Mouse (Mus musculus) right cerebral cortex, postnatal 14 days (tissue): ENCODE data around the gene N4bp2.

ENCODE experiments used
- DNase-seq: peaks from one replicate; pipeline ENCODE4 v3.0.0; 2022

Gene N4bp2

GRCm38 (mm10) chr5:65831917-65832618, 68.7 kb downstream of the N4bp2 start:
- no peak for DNase-seq

GRCm38 (mm10) chr5:65833092-65833491, 69.8 kb downstream of the N4bp2 start:
- no peak for DNase-seq

- DNase-seq: no peak
Measured at GRCm38 (mm10) chr5:65833766-65834498, 70.6 kb downstream of the N4bp2 start.

- DNase-seq: no peak
Measured at GRCm38 (mm10) chr5:65838053-65838452, 74.7 kb downstream of the N4bp2 start.

- no peak for DNase-seq
Measured at GRCm38 (mm10) chr5:65842947-65843346, 79.6 kb downstream of the N4bp2 start.

GRCm38 (mm10) chr5:65846534-65846933, 83.2 kb downstream of the N4bp2 start:
- DNase-seq: no peak

- DNase-seq: no peak
Measured at GRCm38 (mm10) chr5:65846958-65847357, 83.6 kb downstream of the N4bp2 start.

- no peak for DNase-seq
Measured at GRCm38 (mm10) chr5:65847656-65848055, 84.3 kb downstream of the N4bp2 start.

GRCm38 (mm10) chr5:65850765-65851164, 87.4 kb downstream of the N4bp2 start:
- DNase-seq: no peak

GRCm38 (mm10) chr5:65854786-65855191, 91.5 kb downstream of the N4bp2 start:
- no peak for DNase-seq

- no peak for DNase-seq
Measured at GRCm38 (mm10) chr5:65855571-65855970, 92.2 kb downstream of the N4bp2 start.

GRCm38 (mm10) chr5:65856591-65857411, 93.5 kb downstream of the N4bp2 start:
- DNase-seq: no peak

GRCm38 (mm10) chr5:65857935-65858334, 94.6 kb downstream of the N4bp2 start:
- no peak for DNase-seq

- DNase-seq: no peak
Measured at GRCm38 (mm10) chr5:65858355-65858754, 95.0 kb downstream of the N4bp2 start.

GRCm38 (mm10) chr5:65858898-65859297, 95.6 kb downstream of the N4bp2 start:
- DNase-seq: no peak

- no peak for DNase-seq
Measured at GRCm38 (mm10) chr5:65859396-65859795, 96.1 kb downstream of the N4bp2 start.

- DNase-seq: no peak
Measured at GRCm38 (mm10) chr5:65860281-65861000, 97.1 kb downstream of the N4bp2 start.

- DNase-seq: no peak
Measured at GRCm38 (mm10) chr5:65861154-65861944, 98.0 kb downstream of the N4bp2 start, which contains the start of gene Rhoh. Rhoh (plus strand) TSS chr5:65861213.

GRCm38 (mm10) chr5:65862217-65862927, 99.1 kb downstream of the N4bp2 start:
- DNase-seq: no peak

GRCm38 (mm10) chr5:65863349-65863749, 100.0 kb downstream of the N4bp2 start:
- DNase-seq: no peak

GRCm38 (mm10) chr5:65864486-65864885, 101.2 kb downstream of the N4bp2 start:
- DNase-seq: no peak
